Mouse (Mus musculus): Measurements from ENCODE around the gene Pex11g.

Pex11g gene

DNA sequence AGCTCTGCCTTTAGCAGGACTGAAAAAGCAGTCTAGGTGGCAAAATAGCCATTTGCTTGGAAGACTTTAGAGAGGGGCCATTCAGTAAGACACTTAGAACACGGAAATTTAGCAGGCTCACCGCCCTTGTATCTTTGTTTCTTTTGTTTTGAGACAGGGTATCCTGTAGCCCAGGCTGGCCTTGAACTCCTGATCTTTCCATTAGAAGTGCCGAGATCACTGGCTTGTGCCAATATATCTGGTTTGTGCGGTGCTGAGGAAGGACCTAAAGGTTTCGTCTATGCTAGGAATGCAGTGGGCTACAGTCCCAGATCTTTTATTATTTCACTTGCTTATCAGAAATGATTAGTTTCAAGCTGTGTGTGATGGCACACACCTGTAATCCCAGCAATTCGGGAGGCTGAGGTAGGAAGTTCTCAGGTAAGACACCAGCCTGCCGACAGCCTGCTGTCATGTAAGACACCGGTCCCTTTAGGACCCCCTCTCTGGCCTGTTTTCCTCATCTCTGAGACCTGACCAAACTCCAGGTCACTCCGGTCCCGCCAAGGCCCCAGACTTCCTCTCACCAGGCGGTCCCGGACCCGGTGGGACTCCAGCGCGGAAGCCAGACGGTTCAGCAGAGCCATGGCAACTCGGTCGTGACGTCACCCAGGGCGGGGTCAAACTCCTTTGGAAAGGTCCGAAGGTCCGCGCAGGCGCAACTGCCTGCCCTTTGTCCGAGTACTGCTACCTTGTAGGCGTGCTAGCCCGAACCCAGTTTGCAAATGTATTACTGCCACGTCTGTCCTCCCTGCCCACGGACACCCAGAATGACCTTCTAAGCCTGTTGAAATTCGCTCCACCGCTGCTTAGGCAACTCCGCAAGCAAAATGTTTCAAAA is at the start of gene Pex11g:
Gene Pex11g, minus strand, starts transcription at position 675 of the 880 bp plus-strand sequence.
- peak; percentile 93 for DNase-seq (ENCODE audit: low spot score)

GRCm38 (mm10) chr8:3517117-3517495 is 49.6 kb upstream of the Pex11g start:
- no peak for DNase-seq (ENCODE audit: low spot score)

- DNase-seq (ENCODE audit: low spot score): peak; percentile 96
Measured at GRCm38 (mm10) chr8:3516450-3517116, 49.1 kb upstream of the Pex11g start.

GRCm38 (mm10) chr8:3515771-3516417 is 48.4 kb upstream of the Pex11g start:
- peak; percentile 65 for DNase-seq (ENCODE audit: low spot score)

GRCm38 (mm10) chr8:3515260-3515671 is 47.8 kb upstream of the Pex11g start, which contains the start of gene Pnpla6:
Pnpla6 (plus strand) TSS chr8:3515384.
- peak; percentile 91 for DNase-seq (ENCODE audit: low spot score)

- DNase-seq (ENCODE audit: low spot score): no peak
Measured at GRCm38 (mm10) chr8:3514681-3515247, 47.3 kb upstream of the Pex11g start.

- DNase-seq (ENCODE audit: low spot score): no peak
Measured at GRCm38 (mm10) chr8:3507979-3508754, 40.7 kb upstream of the Pex11g start.

DNA sequence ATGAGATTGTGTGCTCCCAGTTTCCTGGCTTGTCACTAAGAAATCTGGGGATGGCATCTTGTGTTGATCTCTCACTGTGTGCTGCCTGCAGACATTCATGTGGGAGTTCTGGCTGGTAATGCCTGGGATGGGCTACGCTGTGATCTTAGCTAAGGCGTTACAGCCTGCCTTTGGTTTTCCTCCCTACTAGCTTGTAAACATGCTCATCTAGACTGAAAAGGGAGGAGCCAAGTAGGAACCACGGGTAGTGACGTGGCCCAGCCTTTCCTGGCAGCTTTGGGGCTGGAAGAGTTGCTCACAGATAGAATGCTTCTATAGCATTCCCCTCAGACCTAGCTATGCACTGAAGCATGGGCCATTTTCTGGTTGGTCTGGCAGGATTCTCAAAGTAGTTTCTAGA is 34.7 kb upstream of the Pex11g start:
- no peak for DNase-seq (ENCODE audit: low spot score)

GRCm38 (mm10) chr8:3500235-3501090 is 33.0 kb upstream of the Pex11g start, which contains the start of gene Mcoln1:
Mcoln1 (plus strand) TSS chr8:3500457.
- DNase-seq (ENCODE audit: low spot score): peak; percentile 98

- DNase-seq (ENCODE audit: low spot score): no peak
Measured at GRCm38 (mm10) chr8:3499751-3500150, 32.3 kb upstream of the Pex11g start.

DNA sequence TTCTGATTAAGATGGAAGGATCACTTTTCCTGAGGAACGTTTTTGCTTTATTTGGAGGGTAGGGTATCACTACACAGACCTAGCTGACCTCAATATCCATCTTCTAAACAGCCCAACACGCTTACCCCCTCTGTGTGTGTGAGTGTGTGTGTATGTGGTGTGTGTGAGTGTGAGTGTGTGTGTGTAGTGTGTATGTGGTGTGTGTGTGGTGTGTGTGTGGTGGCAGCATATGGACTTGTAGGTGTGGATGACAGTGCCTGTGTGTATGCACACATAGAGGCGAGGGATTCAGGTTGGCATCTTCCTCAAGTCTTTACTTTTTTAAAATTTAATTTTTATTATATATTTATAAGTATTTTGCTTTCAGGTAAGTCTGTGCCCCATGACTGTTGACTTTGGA is 31.1 kb upstream of the Pex11g start:
- no peak for DNase-seq (ENCODE audit: low spot score)

DNA sequence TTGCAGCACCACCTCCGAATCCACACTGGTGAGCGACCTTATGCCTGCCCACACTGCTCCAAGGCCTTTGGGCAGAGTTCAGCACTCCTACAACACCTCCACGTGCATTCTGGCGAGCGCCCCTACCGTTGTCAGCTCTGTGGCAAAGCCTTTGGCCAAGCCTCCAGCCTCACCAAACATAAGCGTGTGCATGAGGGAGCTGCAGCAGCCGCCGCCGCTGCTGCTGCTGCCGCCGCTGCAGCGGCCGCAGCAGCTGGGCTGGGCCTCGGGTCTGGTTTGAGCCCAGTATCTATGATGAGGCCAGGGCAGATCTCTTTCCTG is 28.9 kb upstream of the Pex11g start:
- no peak for DNase-seq (ENCODE audit: low spot score)

DNA sequence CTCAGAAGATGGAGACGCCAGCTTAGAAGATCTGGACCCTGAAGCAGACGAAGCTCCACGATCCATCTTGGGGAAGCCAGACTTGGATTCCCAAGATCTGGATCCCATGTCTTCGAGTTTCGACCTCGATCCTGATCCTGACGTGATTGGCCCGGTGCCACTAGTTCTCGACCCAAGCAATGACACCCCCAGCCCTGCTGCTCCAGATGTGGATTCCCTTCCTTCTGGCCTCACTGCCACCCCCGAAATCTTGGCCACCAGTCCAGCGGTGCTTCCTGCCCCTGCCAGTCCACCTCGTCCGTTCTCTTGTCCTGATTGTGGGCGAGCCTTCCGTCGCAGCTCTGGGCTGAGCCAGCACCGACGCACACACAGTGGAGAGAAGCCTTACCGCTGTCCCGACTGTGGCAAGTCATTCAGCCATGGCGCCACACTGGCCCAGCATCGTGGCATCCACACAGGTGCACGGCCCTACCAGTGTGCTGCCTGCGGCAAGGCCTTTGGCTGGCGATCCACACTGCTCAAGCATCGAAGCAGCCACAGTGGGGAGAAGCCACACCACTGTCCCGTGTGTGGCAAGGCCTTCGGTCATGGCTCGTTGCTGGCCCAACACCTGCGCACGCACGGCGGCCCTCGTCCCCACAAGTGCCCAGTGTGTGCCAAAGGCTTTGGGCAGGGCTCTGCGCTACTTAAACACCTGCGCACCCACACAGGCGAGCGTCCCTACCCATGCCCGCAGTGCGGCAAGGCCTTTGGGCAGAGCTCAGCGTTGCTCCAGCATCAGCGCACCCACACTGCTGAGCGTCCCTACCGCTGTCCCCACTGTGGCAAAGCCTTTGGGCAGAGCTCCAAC is 28.3 kb upstream of the Pex11g start:
- no peak for DNase-seq (ENCODE audit: low spot score)

DNA sequence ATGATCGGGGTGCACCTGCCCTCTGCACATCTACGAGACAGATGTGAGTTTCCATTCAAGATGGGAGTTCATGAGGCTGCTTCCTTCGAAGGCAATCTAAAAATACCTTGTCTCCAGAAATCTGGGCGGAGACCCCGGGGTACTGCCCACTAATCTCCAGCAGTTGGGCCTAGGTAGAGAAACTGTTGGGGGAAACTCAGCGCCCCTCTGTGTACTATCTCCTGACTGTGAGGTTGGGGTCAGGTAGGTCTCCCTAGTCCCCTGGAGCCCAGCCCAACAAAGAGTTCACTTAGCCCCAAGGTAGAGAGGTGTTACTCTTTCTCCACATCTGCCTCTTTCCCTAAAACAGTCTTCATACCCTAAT is 26.3 kb upstream of the Pex11g start:
- DNase-seq (ENCODE audit: low spot score): no peak

DNA sequence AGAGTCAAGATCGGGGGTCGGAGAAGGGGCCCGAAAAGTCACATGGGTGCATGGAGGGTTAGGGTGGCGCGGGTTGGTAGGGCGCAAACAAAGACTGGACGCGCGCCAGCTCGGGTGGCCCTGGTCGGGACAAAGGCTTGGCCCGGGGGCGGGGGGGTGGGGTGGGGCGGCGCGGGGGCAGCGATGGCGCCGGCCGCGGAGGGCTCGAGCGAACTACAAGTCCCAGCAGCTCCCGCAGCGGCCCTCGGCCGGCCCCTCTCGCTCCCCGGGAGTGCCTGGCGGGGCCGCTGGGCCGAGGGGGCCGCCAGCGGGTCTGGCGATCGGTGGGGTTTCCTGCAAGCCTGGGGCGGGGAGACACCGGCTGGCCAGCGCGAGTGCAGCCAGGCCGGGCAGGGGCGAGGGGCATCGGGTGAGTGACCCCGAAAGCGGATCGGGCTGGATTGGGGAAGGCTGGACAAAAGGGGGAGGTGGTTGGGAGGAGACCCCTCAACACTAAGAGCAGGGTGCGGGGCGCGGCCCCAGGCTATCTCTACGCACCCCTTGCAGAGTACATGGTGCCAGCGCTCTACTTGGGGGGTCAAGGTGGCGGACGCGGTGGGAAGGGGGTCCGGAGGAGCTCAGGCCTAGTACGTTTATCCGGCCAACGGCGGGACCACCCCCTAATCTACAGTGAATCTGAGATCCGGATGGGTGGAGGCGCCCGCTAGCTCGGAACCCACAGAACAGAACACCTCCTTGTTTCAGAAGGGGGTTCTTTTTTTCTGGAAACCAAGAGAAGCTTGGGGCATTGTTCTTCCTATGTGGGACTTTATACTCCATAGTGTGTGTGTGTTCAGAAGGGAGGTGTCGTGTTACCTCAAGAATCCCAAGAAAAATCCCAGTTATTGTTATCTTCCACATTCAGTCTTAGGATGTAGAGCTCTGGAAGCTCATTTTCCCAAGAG is 25.7 kb upstream of the Pex11g start, which contains the start of gene Zfp358:
Gene Zfp358, plus strand, starts transcription at position 238 of the 944 bp plus-strand sequence.
- DNase-seq (ENCODE audit: low spot score): peak; percentile 73

- DNase-seq (ENCODE audit: low spot score): no peak
Measured at GRCm38 (mm10) chr8:3485192-3485591, 17.7 kb upstream of the Pex11g start.

GRCm38 (mm10) chr8:3483546-3483945 is 16.1 kb upstream of the Pex11g start:
- no peak for DNase-seq (ENCODE audit: low spot score)

- DNase-seq (ENCODE audit: low spot score): no peak
Measured at GRCm38 (mm10) chr8:3482240-3482740, 14.8 kb upstream of the Pex11g start.

Data from layer of hippocampus, adult 11-12 months (tissue).